Mouse (Mus musculus) left cerebral cortex, postnatal 25 days (tissue): ENCODE measurements around the gene Lgals1. TPM values are rescaled to one million over a fixed set of nuclear protein-coding genes. Genes with fewer than 3 reads are reported as not detected.
"Not testable (repeated sequence)": the region's sequence is repeated elsewhere in the genome, so short reads cannot be mapped to it uniquely, and the experiment has no call there.

Experiments used
- DNase-seq, 2 experiments: peaks; one replicate each; pipeline ENCODE4 v3.0.0; 2022; ENCODE audit warnings: low spot score in 2 of 2, mixed read lengths in 1 of 2
- intact Hi-C: fragments of 180-260 bp; cut with DNase I; formaldehyde crosslinking; loops from one replicate; pipeline ENCODE4 v1.15.1; 2025
- total RNA-seq, 2 experiments: library from RNA; stranded (reverse); gene quantifications; 2 replicates each; pipeline ENCODE4 v1.2.3; 2021

Lgals1 gene
- 10 to 100 TPM; 19.6 to 21.3 TPM for total RNA-seq

DNA sequence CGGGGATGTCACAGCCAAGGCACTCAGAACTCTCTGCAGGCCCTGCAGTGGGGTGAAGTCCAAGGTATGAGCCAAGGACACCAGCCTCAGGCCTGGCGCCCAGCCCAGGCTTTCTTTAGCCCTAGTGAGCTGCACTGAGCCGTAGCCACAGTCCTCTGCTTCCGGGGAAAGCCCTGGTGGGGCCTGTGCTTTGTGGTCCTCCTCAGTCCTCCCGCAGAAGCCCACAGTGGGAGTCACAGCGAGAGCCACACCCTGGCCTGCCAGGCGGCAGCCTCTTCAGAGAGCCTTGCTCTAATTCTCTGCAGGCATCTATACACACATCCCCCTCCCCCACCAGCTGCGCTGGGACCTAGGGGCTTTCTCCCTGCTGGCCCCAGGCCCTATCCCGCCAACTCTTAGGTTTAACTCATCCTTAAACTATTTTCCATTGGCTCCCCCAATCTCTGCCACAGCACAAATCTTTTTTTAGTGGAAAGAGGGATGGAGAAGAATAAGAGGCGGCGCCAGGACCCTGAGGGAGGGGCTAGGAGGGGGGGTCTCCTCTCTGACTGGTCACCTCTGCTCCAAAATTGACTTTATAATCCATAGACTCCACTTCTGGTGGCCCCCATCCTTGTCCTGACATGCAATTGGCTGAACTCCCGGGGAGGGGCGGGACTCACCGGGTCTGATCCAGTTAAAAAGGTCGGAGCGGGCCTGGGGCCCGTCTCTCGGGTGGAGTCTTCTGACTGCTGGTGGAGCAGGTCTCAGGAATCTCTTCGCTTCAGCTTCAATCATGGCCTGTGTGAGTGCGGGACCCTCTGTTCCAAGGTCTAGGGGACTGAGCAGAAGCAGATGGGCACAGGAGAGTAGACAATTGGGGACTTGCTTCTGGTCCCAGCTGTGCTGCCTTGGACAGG lies at the start of gene Lgals1:
Lgals1 (plus strand) TSS at position 705 of the 899 bp plus-strand sequence.
- DNase-seq = peak; percentile 50 to 54
- intact Hi-C loops = no loop called here

DNA sequence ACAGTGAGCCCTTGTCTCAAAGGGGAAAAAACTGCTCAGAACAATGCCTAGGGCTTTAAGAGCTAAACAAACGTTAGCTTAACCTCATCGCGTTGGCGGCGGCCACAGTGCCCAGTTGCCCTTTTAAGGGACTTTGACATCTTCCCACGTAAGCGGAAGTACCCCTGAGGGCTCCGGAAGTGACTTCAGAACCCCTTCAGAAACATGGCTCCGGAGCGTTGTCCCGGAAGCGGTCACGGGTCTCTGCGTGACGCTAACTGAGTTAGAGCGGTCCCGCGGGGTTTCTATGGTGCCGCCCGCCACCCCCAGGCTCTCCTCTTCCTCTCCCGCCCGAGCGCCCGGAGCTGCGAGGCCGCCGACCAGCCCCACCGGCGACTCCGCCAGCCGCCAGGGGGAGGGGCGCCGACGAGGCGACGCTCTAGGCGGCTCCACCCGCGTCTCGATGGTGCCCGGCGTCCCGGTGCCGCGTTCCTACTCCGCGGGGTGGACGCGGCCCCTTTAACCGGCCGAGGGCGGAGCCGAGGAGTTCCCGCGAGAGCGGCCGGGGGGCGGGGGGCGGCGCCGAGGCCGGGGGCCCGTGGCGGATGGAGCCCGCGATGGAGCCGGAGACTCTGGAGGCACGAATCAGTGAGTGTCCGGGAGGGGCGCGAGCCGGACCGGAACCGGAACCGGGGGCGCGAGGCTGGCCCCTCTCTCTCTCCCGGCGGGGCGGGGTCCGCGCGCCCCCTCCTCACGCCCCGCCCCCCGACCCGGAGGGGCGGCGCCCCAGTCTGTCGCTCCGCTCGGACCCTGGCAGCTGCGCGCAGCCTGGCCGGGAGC lies 49.3 kb upstream of the Lgals1 start, which contains the start of gene Gga1:
Gga1 (plus strand) TSS at position 200 of the 819 bp plus-strand sequence.
- intact Hi-C loops = loop anchor here (1.0 kb wide), 1 partner anchor 35 kb away; no protein-coding TSS in a partner anchor
- peak; percentile 97 to 98 for DNase-seq

DNA sequence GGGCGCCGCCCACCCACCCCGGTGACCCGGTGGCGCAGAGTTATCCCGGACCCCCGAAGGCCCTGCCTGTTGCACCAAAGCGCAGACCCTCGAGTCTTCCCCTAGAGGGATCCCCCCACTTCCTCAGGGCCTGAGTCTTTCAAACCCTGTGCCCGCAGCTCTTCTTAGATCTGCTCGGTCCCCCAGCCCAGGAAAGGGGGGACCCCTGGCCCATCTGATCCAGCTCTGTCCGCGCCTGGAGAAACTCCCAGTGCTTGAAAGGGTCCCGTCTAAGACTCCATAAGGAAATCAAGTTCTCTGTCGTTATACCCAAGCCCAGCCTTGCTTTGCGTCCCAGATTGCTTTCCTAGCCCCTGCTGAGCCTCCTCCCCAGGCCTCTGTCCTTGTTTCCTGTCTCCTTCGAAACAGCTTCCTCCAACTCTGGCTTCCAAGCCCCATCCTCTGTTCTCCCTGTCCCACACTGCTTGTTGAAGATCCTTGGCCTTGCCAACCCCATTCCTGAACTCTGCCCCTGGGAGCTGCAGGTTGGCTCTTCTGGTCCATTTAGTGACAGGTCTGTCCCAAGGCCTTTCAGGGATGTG lies 48.6 kb upstream of the Lgals1 start:
- DNase-seq = no peak
- intact Hi-C loops = loop anchor here (1.0 to 2.0 kb wide), 2 partner anchors 23 to 34 kb away; no protein-coding TSS in a partner anchor

DNA sequence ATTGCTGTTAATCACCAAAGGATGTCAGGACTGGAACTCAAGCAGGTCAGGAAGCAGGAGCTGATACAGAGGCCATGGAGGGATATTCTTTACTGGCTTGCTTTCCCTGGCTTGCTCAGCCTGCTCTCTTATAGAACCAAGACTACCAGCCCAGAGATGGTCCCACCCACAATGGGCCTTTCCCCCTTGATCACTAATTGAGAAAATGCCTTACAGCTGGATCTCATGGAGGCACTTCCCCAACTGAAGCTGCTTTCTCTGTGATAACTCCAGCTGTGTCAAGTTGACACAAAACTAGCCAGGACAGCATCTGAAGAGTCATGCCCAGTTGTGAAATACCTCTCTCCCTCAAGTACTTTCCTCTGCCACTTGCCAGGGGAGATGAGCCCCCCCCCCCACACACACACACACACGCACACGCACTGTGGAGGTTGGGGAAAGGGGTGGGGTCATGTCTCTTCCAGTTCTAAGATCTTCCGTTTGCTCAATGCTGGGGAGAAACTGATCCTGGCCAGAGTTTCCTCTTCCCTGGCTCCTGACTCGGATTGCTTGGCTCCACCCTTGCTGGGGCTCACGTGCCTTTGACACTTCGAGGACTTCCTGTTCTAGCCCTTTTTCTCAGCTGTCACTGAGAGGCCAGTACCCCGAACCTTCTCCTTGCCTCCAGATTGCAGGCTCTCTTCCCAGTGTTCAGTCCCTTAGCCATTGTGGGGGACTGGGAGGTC lies 47.6 kb upstream of the Lgals1 start:
- DNase-seq = not testable (repeated sequence)

DNA sequence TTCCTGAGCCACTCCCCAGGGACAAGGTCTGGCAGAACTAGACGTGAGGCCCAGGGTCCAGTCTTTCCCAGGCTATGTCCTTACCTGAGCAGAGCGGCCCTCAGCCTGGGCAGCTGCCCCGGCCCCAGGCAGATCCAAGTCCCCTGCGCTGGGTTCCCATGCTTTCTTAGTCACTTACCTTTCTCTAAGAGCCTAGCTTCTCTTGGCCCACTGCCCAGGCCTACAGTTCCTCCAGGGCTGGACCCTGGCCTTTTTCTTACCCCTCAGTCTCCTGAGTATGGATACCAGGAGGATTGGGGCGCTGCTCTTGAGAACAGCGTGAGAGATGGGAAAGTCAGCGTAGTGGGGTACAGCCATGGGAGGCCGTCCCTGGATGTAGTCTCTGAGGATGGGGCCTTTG lies 46.1 kb upstream of the Lgals1 start:
- no peak for DNase-seq
- intact Hi-C loops = no loop called here

More for the DNA sequence above, 47.6 kb upstream of the Lgals1 start:
- intact Hi-C loops = loop anchor here (2.0 kb wide), 1 partner anchor 22 kb away; no protein-coding TSS in a partner anchor

DNA sequence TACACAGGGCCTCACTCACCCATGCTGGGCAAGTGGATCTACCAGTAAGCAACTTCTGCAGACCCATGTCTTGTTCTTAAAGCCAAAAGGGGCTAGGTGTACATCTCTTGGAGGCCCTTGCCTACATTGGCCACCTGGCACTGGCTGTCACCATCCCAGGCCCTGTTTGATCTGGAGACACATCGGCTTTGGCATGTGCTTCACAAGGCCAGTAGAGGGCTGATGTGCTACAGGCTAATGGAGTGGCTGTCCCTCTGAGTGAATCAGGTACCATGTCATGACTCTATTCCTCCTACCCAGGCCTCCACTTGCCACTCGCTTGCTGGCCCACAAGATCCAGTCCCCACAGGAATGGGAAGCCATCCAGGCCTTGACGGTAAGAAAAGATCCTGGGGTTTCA lies 44.7 kb upstream of the Lgals1 start:
- DNase-seq = no peak
- intact Hi-C loops = no loop called here

DNA sequence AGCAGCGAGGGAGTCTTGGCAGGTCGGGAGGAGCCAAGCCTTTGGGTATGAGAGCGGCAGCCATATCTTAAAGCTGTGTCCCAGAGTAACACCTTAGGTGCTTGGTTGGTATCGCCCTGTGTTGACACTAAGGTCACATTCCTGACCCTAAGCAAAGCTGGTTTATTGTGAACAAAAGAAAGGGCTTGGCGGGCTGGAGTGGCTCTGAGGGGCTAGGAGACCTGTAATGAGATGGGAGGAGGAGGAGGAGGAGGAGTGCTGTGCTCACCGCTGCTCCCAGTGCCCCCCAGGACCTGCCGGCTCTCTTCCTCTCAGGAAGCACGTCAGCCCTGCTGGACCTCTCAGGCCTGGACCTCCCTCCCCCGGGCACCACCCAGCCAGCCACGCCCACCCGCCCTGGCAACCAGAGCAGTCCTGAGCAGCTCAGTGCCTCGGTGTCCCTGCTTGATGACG lies 37.1 kb upstream of the Lgals1 start:
- intact Hi-C loops = no loop called here
- no peak for DNase-seq

DNA sequence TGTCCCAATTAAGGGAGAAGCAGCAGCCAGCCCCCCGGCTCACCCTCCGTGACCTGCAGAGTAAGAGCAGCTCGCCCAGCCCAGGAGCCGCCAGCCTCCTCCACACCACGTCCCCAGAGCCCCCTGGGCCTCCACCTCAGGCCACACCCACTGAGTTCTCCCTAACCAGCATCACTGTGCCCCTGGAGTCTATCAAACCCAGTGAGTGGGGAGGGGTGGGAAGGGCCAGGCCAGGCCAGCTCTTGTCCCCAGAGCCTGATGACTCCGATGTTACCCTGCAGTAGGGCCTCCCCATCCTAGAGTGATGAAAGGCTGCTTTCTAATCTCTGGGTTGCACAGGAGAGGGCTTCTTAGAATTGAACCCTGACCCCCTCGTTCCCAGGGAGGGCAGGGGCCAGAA lies 34.1 kb upstream of the Lgals1 start:
- intact Hi-C loops = no loop called here
- no peak for DNase-seq

DNA sequence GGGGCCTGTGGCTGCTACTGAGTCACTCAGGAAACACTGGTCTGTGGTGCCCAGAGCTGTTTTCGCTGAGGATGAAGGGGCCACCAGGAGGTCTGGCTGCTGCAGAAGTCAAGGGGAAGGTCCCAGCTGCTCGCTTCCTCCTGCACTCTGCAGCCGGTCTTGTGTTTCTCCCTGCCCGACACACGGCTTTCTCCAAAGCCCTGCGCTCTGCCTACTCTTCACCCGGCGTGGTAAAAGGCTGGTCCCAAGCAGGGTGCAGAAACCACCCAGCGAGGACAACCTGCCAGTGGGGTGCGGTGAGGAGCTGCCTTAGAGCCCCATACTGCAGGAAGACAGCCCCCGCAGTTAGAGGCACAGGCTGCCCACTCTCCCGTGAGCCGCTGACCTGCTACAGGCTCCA lies 31.8 kb upstream of the Lgals1 start:
- intact Hi-C loops = no loop called here
- DNase-seq = no peak

DNA sequence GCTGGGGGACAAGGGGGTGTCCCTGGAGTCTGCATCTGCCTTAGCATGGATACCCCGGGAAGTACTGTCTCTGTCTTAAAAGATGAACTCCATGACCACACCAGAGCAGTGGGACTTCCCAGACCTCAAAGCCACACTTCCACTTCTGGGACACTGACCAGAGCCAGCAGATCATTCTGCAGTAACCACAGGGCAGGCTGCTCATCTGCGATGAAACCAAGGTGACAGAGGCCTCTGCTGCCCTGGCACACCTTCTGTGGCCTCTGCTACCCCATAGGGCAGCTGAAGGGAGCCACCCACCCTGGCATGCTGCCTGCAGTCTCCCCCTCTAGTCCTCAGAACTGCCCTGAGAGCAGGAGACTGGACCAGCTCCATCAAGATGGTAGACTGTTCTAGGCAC lies 30.8 kb upstream of the Lgals1 start:
- intact Hi-C loops = no loop called here
- DNase-seq = no peak

DNA sequence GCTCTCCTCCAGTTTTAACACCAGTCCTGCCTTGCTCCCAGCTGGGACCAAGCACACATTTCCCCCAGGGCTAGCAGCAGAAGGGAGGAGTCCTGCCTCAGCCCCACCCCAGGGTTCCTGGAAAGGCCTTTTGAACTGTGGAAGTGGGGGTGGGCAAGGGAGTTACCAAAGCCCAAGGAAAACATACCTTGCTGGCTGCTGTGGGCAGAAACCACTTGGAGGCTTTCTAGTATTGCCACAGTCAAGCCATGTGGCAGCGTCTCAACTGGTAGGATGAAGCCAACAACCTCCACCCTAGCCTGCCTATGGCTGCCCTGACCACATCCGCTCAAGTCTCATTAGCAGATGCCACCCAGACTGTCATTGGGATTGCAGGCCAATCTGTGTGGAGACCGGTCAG lies 30.4 kb upstream of the Lgals1 start:
- intact Hi-C loops = no loop called here
- no peak for DNase-seq

DNA sequence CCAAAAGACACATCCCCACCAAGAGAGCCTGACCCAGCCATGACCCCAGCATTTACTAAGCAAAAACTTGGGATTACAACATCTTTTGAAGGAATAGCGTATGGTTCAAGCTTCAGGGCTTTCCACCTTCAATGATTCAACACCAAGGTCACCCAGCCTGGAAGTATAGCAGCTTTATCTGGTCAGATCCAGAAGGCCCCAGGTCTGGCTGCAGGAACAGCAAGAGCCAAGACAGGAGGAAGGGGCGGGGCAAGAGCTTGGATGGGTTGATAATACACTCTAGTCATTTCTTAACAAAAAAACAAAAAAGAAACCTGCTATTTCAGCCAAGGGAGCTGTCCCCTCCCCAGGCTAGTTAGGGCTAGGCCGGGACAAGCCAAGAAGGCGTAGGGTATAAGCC lies 29.0 kb upstream of the Lgals1 start:
- intact Hi-C loops = no loop called here
- no peak for DNase-seq

DNA sequence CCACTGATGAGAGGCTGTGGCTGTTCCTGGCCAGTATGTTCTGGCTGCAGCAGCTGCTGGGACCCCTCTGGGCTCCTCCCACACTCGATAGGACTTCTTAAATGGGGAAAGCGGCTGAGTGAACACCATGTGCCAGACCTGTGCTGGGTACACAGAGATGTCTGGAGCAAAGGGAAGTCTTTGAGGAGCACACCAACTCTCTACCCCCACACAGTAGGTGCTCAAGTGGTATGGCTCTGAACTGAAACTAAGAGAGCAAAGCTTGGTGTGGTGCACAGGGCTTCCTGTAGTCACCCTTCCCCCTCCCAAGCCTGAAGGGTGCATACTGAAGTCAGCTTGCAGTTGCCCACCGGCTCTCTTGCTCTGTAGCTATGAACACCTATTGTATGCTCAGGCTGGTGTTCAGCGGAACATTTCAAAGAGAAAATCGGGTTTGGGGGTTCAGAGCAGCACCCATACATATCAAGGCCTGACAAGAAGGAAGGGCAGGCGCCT lies 28.0 kb upstream of the Lgals1 start:
- no peak for DNase-seq
- intact Hi-C loops = no loop called here

DNA sequence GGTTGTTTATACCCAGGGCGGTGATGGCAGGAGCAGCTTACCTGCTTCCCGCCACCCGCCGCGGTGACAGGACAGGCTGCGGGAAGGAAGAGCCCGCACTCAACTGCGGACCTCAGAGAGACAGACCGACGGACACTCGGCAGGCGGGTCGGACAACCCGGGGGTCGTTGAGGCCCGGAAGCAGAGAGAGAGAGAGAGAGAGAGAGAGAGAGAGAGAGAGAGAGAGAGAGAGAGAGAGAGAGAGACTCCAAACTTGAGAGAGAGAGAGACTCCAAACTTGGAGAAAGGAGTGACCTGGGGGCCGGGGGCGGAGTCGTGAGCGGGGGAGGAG lies 27.2 kb upstream of the Lgals1 start, which contains the start of gene Gm49510:
Gm49510 (plus strand) TSS at position 259 of the 331 bp plus-strand sequence.
- intact Hi-C loops = no loop called here
- DNase-seq = no peak

DNA sequence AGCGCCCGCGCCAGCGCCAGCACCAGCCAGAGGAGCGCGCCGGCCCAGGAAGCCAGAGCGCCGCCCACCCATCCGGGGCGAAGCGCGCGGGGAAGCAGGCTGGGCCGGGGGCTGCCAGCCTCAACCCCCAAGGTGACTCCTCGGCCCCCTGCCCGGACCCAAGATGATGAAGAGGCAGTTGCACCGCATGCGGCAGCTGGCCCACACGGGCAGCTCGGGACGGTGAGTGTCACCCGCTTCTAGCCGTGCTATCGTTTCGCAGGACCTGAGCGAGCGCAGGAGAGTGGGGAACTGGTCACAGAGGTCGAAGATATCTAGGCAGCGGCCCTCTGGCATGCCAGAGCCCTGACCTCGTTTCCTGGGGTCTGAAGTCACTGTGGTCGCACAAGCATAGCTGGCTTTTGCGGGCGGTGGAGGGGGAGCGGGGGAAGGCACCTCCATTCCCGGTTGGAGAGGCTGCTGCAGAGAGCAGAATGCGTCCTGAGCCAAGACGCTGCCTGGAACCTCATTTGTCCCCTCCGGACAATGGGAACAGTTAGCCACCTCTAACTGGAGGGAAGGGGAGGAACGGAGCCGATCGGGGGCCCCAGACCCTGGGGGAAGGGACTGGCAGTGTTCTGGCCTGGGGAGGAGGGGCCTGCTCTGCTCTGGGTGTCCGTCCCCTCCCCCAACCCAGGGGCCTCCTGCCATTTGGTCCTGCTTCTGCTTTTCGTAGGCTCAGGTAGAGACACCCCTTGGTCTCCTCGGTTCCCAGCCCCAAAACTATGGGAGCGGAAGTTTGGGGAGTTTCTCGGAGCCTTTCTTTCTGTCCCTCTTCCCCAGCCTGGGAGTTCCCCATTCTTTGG lies 26.6 kb upstream of the Lgals1 start, which contains the start of gene Sh3bp1:
Sh3bp1 (plus strand) TSS at position 29 of the 845 bp plus-strand sequence.
- peak; percentile 58 to 61 for DNase-seq
- intact Hi-C loops = loop anchor here (2.0 kb wide), 1 partner anchor 21 kb away; no protein-coding TSS in a partner anchor

DNA sequence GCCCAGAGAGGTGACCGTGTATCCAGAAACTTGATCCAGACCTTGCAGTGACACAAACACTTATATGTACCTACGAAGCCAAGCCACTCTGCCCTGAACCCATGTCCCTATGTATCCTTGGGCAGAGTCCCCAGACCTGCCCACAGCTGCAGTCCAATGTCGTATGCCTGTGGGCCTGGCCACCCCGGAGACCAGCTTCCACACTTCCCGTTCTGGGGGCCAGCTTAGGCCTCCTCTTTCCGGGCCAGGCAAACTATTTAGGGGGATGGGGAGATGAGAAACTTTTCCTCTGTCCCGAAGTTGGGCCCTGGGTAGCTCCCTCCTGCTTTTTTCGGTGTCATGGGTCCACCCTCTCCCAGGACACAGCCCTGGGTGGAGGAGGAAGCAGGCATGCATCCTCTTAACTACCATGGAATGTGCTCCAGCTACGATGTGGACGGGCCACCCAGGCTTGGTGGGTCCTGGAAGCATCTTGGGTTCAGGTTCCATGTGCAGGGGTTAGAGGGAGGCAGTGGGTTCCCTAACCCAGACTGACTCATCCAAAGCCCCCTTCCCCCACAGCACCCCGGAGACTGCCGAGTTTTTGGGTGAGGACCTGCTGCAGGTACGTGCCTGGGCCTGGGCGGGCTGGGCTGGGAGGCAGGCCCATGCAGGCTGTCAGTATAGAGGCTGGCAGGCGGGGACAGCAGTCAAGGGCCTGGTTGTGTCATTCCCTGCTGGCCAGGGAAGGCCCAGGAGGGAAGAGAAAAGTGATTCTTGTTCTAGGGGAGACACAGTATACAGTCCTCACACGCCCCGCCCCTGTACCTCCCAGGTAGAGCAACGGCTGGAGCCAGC lies 25.7 kb upstream of the Lgals1 start:
- intact Hi-C loops = loop anchor here (2.0 kb wide), 1 partner anchor 22 kb away; no protein-coding TSS in a partner anchor
- no peak for DNase-seq

DNA sequence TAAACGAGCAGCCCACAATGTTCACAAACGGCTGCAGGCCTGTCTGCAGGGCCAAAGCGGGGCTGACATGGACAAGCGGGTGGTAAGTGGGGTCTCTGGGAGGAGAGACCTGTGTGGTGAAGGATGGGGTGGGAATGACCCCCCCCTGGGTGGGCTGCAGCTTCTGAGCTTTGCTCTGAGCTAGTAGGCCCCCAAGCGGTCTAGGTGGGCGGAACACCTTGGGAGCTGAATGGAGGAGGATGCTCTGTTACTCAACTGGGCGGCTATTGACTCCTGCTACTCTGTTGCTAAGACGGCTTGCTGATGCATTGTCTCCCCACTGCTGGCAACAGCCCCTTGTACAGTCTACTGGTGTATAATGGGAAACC lies 25.1 kb upstream of the Lgals1 start:
- intact Hi-C loops = loop anchor here (2.0 kb wide), 1 partner anchor 23 kb away; no protein-coding TSS in a partner anchor
- no peak for DNase-seq
